Mouse (Mus musculus): ENCODE results near the gene Bex4. TPM values are rescaled to one million over a fixed set of nuclear protein-coding genes. Genes with fewer than 3 reads are reported as not detected.

Gene Bex4
- total RNA-seq, 1 experiment from 2014 or later, result 25.8 TPM

DNA sequence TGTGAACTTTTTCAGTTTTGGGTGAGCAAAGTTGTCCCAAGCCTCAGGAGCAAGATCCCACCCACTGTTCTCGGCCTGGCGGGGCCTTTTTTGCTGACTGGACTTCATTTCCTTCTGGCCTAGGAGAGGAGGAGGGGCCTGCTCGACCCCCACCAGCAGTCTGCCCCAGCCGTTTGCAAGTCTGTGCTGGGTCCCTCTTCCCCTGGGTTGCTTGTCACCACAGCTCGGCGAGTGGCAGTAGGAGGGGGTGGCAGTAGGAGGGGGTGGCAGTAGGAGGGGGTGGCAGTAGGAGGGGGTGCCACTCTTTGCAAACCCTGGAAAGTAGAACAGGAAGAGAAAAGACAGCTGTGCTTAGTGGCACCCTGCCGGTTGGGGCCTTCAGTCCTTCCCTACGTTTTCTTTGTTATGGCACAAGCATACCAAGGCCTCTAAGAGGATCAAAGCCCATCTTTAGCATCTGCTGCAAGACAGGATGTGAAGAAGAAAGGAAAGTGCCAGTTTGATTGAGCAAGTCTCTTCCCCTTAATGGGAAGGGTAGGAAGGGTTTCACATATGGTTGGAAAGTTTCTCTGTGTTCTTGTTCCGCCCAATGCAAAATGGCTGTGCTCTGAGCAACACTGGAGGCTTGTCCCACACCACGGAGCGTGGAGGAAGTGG lies 42.2 kb downstream of the Bex4 start:
- ATAC-seq (replicated peaks; ENCODE audit: low read depth, poor library complexity, severe bottlenecking), result peak; percentile 88

DNA sequence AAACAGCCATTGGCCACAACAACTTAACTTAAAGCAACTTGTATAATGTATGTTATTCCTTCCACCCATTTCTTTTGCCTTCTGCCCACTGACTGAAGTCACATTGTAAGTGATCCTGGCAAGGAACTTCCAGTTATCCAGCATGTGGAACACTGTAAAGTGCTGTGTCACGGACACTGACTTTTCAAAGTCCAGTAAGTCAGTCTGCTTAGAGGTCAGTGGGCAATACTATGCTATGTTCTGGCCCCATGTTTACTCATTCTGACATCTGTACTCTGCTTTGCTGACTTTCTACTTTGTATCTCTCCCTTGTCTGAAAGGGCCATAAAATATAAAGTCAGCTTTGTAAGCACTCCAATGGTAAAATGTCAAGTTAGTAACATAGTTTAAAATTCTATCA lies 44.3 kb downstream of the Bex4 start:
- no peak for ATAC-seq (replicated peaks; ENCODE audit: low read depth, poor library complexity, severe bottlenecking)

Other genes starting within 250 kb of the Bex4 start
- 3.2 TPM in 1 of 2 replicates, not detected in the other for gene Arxes2, start 145.2 kb upstream of the Bex4 start, total RNA-seq (2017)
- gene Arxes1, start 105.6 kb upstream of the Bex4 start, total RNA-seq (2017), result 2.3 TPM in 1 of 2 replicates, not detected in the other
- not detected in 2 replicates for gene Bex2, start 70.8 kb upstream of the Bex4 start, total RNA-seq (2017)
- not detected in 2 replicates for gene Nxf3, start 53.7 kb upstream of the Bex4 start, total RNA-seq (2017)
- 83.7 and 101 TPM in 2 replicates for gene Tceal8, start 33.3 kb downstream of the Bex4 start, total RNA-seq (2017)
- gene Tceal5, start 64.9 kb downstream of the Bex4 start, total RNA-seq (2017), result 0.97 TPM in 1 of 2 replicates, not detected in the other
- gene Tceal7, start 75.8 kb downstream of the Bex4 start, total RNA-seq (2017), result not detected in 2 replicates
- gene Bex1, start 76.5 kb downstream of the Bex4 start, total RNA-seq (2017), result 10.5 and 12.3 TPM in 2 replicates
- 264 and 277 TPM in 2 replicates for gene Tceal9, start 106.1 kb downstream of the Bex4 start, total RNA-seq (2017)
- gene Bex3, start 131.3 kb downstream of the Bex4 start, total RNA-seq (2017), result 127 and 175 TPM in 2 replicates